Mouse (Mus musculus) lung, postnatal 0 days (tissue): ENCODE results near the gene Mrps23.

Experiments used
- CTCF ChIP-seq: IDR thresholded peaks from 2 replicates; pipeline ENCODE4 v1.5.1; 2016; ENCODE audit warnings: antibody characterized with exemption, mild to moderate bottlenecking
- EP300 ChIP-seq: IDR thresholded peaks from 2 replicates; pipeline ENCODE4 v1.6.1; 2016; ENCODE audit warnings: antibody characterized with exemption, mild to moderate bottlenecking, control low read depth

DNA sequence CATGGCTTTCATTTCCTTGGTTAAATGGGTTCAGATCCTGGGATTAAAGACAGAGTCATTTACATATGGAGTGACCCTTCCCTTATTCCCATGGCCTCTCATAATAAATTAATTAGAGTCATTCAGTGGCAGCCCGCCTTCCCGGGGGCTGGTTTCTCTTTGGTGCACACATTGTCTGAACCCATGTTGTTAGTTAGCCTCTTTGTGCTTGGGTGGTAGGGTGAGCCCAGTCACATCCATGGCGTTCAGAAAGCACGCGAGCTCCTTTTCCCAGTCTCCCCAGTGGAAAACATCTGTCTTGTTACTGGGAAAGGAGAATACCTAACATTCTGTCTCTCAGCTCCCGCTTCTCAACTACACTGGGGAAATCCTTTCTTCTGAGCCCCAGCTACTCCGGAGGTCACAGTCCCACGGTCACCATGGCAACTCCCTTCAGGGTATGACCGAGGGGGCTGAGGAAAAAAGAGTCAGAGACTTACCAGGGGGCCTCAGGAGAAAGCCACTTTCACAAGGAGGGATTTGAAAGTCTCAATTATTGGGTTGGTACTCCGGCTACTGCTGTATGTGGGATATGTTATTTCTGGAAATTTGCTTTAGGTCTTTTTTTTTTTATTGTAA is 36.7 kb downstream of the Mrps23 start:
- no peak for TF ChIP-seq CTCF
- no peak for TF ChIP-seq EP300
